Mouse (Mus musculus): ENCODE results near the gene Atxn2l. TPM values are rescaled to one million over a fixed set of nuclear protein-coding genes. Genes with fewer than 3 reads are reported as not detected.
A peak's percentile ranks its signal among the peaks of the same experiment; 100 is the strongest.

Atxn2l gene
- polyA plus RNA-seq, 1 experiment = 208 TPM

- no peak for TF ChIP-seq POLR2A (IDR thresholded peaks at IDR 0.05; ENCODE audit: low read depth, low read length)
- 83% methylated on average over 2 of the region's 2 CpGs for WGBS
Measured at GRCm38 (mm10) chr7:126504913-126505312, 1.7 kb upstream of the Atxn2l start.

GRCm38 (mm10) chr7:126502751-126503150 is 486 bp downstream of the Atxn2l start:
- DNase-seq (ENCODE audit: low read depth in 1 of 2, low spot score in 2 of 2) = no peak
- TF ChIP-seq POLR2A (IDR thresholded peaks at IDR 0.05; ENCODE audit: low read depth, low read length) (no peak), CTCF (IDR thresholded peaks at IDR 0.05; ENCODE audit: extremely low read depth, insufficient read depth, insufficient read length, insufficient replicate concordance) (no peak)
- Histone ChIP-seq H3K27ac (ENCODE audit: insufficient read depth, low read length) (peak overlapping the region; percentile 95), H3K4me3 (ENCODE audit: extremely low read depth, insufficient read depth, insufficient read length) (peak overlapping the region; percentile 99), H3K27me3 (ENCODE audit: control insufficient read depth, insufficient read depth, low read length) (no peaks in the 10 kb centered on the region), H3K4me1 (ENCODE audit: control insufficient read depth, insufficient read depth, insufficient read length) (no peaks in the 10 kb centered on the region), H3K36me3 (ENCODE audit: control insufficient read depth, insufficient read depth, low read length) (peaks cover 23% of the 10 kb centered on the region)
- WGBS = under 1% methylated on average over 40 of the region's 40 CpGs

More at GRCm38 (mm10) chr7:126504913-126505312, 1.7 kb upstream of the Atxn2l start:
- Histone ChIP-seq H3K4me1 (ENCODE audit: control insufficient read depth, insufficient read depth, insufficient read length) (no peaks in the 10 kb centered on the region), H3K27me3 (ENCODE audit: control insufficient read depth, insufficient read depth, low read length) (no peaks in the 10 kb centered on the region), H3K4me3 (ENCODE audit: extremely low read depth, insufficient read depth, insufficient read length) (no peak overlapping the region), H3K36me3 (ENCODE audit: control insufficient read depth, insufficient read depth, low read length) (peaks cover 11% of the 10 kb centered on the region), H3K27ac (ENCODE audit: insufficient read depth, low read length) (no peak overlapping the region)
- no peak for DNase-seq (ENCODE audit: low read depth in 1 of 2, low spot score in 2 of 2)

- Histone ChIP-seq H3K27me3 (ENCODE audit: control insufficient read depth, insufficient read depth, low read length) (no peaks in the 10 kb centered on the region), H3K4me1 (ENCODE audit: control insufficient read depth, insufficient read depth, insufficient read length) (no peaks in the 10 kb centered on the region), H3K4me3 (ENCODE audit: extremely low read depth, insufficient read depth, insufficient read length) (peak overlapping the region; percentile 99), H3K27ac (ENCODE audit: insufficient read depth, low read length) (peak overlapping the region; percentile 96), H3K36me3 (ENCODE audit: control insufficient read depth, insufficient read depth, low read length) (peaks cover 29% of the 10 kb centered on the region)
- WGBS = under 1% methylated on average over 54 of the region's 57 CpGs
- no peak for TF ChIP-seq CTCF (IDR thresholded peaks at IDR 0.05; ENCODE audit: extremely low read depth, insufficient read depth, insufficient read length, insufficient replicate concordance)
- peak; percentile 26 for TF ChIP-seq POLR2A (IDR thresholded peaks at IDR 0.05; ENCODE audit: low read depth, low read length)
- DNase-seq (ENCODE audit: low read depth in 1 of 2, low spot score in 2 of 2) = peak; percentile 65 to 86
Measured at GRCm38 (mm10) chr7:126502023-126502741, 1.1 kb downstream of the Atxn2l start.

GRCm38 (mm10) chr7:126501684-126502022 is 1.6 kb downstream of the Atxn2l start:
- Histone ChIP-seq H3K27ac (ENCODE audit: insufficient read depth, low read length) (peak overlapping the region; percentile 96), H3K36me3 (ENCODE audit: control insufficient read depth, insufficient read depth, low read length) (peaks cover 33% of the 10 kb centered on the region), H3K4me1 (ENCODE audit: control insufficient read depth, insufficient read depth, insufficient read length) (no peaks in the 10 kb centered on the region), H3K4me3 (ENCODE audit: extremely low read depth, insufficient read depth, insufficient read length) (peak overlapping the region; percentile 99), H3K27me3 (ENCODE audit: control insufficient read depth, insufficient read depth, low read length) (no peaks in the 10 kb centered on the region)
- 3% methylated on average over 9 of the region's 9 CpGs for WGBS
- DNase-seq (ENCODE audit: low read depth in 1 of 2, low spot score in 2 of 2) = no peak
- TF ChIP-seq CTCF (IDR thresholded peaks at IDR 0.05; ENCODE audit: extremely low read depth, insufficient read depth, insufficient read length, insufficient replicate concordance) (no peak), POLR2A (IDR thresholded peaks at IDR 0.05; ENCODE audit: low read depth, low read length) (no peak)

- Histone ChIP-seq H3K4me1 (ENCODE audit: control insufficient read depth, insufficient read depth, insufficient read length) (no peaks in the 10 kb centered on the region), H3K27me3 (ENCODE audit: control insufficient read depth, insufficient read depth, low read length) (no peaks in the 10 kb centered on the region), H3K36me3 (ENCODE audit: control insufficient read depth, insufficient read depth, low read length) (peaks cover 52% of the 10 kb centered on the region), H3K4me3 (ENCODE audit: extremely low read depth, insufficient read depth, insufficient read length) (no peak overlapping the region), H3K27ac (ENCODE audit: insufficient read depth, low read length) (no peak overlapping the region)
- no peak for DNase-seq (ENCODE audit: low read depth in 1 of 2, low spot score in 2 of 2)
- WGBS = 95% methylated on average over 7 of the region's 7 CpGs
- TF ChIP-seq POLR2A (IDR thresholded peaks at IDR 0.05; ENCODE audit: low read depth, low read length) (no peak), CTCF (IDR thresholded peaks at IDR 0.05; ENCODE audit: extremely low read depth, insufficient read depth, insufficient read length, insufficient replicate concordance) (no peak)
Measured at GRCm38 (mm10) chr7:126499416-126499815, 3.8 kb downstream of the Atxn2l start.

- Histone ChIP-seq H3K4me1 (ENCODE audit: control insufficient read depth, insufficient read depth, insufficient read length) (no peaks in the 10 kb centered on the region), H3K27ac (ENCODE audit: insufficient read depth, low read length) (no peak overlapping the region), H3K36me3 (ENCODE audit: control insufficient read depth, insufficient read depth, low read length) (peaks cover 66% of the 10 kb centered on the region), H3K27me3 (ENCODE audit: control insufficient read depth, insufficient read depth, low read length) (no peaks in the 10 kb centered on the region), H3K4me3 (ENCODE audit: extremely low read depth, insufficient read depth, insufficient read length) (no peak overlapping the region)
- DNase-seq (ENCODE audit: low read depth in 1 of 2, low spot score in 2 of 2) = no peak
- 96% methylated on average over 12 of the region's 12 CpGs for WGBS
- TF ChIP-seq POLR2A (IDR thresholded peaks at IDR 0.05; ENCODE audit: low read depth, low read length) = no peak
- no peak for TF ChIP-seq CTCF (IDR thresholded peaks at IDR 0.05; ENCODE audit: extremely low read depth, insufficient read depth, insufficient read length, insufficient replicate concordance)
Measured at GRCm38 (mm10) chr7:126497966-126498365, 5.3 kb downstream of the Atxn2l start.

GRCm38 (mm10) chr7:126496475-126496874 is 6.8 kb downstream of the Atxn2l start:
- WGBS = 87% methylated on average over 5 of the region's 5 CpGs
- no peaks in the 10 kb centered on the region for H3K27me3 ChIP-seq (ENCODE audit: control insufficient read depth, insufficient read depth, low read length)
- DNase-seq (ENCODE audit: low read depth in 1 of 2, low spot score in 2 of 2) = no peak
- H3K27ac ChIP-seq (ENCODE audit: insufficient read depth, low read length) = 0 out of 2 replicates have a peak overlapping the region, but pooled peaks have one; percentile 23
- H3K4me1 ChIP-seq (ENCODE audit: control insufficient read depth, insufficient read depth, insufficient read length) = no peaks in the 10 kb centered on the region
- H3K4me3 ChIP-seq (ENCODE audit: extremely low read depth, insufficient read depth, insufficient read length) = no peak overlapping the region
- H3K36me3 ChIP-seq (ENCODE audit: control insufficient read depth, insufficient read depth, low read length) = peaks cover 78% of the 10 kb centered on the region
- TF ChIP-seq POLR2A (IDR thresholded peaks at IDR 0.05; ENCODE audit: low read depth, low read length) = no peak
- no peak for TF ChIP-seq CTCF (IDR thresholded peaks at IDR 0.05; ENCODE audit: extremely low read depth, insufficient read depth, insufficient read length, insufficient replicate concordance)

All from spleen, adult 2 months (tissue).